Mouse (Mus musculus): ENCODE measurements around the gene BC049715. TPM values are rescaled to one million over a fixed set of nuclear protein-coding genes. Genes with fewer than 3 reads are reported as not detected.

BC049715 gene
- polyA plus RNA-seq, 1 experiment, result 1.3 TPM

DNA sequence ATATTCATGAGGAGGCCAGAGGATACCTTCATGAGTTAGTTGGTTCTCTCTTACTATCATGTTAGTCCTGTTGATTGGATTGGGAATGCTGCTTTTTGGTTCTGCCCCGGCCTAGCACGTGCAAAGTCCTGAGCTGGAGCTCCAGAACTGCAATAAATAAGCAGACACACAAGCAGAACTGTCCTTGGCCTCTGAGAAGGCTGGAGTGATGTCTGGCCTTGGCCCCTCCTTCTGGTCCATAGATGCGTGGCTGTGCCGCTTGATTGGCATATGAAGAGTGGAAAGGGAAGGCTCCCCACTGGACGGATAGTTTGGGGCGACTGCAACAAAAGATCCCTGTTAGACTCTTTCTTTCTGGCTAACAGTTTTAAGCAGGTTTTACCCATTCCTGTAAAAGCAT is 61.6 kb downstream of the BC049715 start:
- 92% methylated on average over 6 of the region's 6 CpGs for WGBS
- Histone ChIP-seq H3K4me3 (ENCODE audit: insufficient read depth, low read depth, low read length) (no peak overlapping the region), H3K36me3 (ENCODE audit: control insufficient read depth, insufficient read depth, low read length) (no peaks in the 10 kb centered on the region), H3K27me3 (replicated peaks; ENCODE audit: control insufficient read depth, insufficient read depth, low read length) (no peaks in the 10 kb centered on the region), H3K4me1 (ENCODE audit: control insufficient read depth, insufficient read depth, low read length) (no peaks in the 10 kb centered on the region; the same call in 1 of the 2 replicates), H3K27ac (ENCODE audit: insufficient read depth, low read depth, low read length) (no peak overlapping the region)
- TF ChIP-seq POLR2A (IDR thresholded peaks at IDR 0.05; ENCODE audit: low read depth, low read length) (no peak), CTCF (conservative IDR thresholded peaks at IDR 0.05; ENCODE audit: insufficient read depth, insufficient read length, low read depth, low read length) (no peak)
- no peak for DNase-seq

DNA sequence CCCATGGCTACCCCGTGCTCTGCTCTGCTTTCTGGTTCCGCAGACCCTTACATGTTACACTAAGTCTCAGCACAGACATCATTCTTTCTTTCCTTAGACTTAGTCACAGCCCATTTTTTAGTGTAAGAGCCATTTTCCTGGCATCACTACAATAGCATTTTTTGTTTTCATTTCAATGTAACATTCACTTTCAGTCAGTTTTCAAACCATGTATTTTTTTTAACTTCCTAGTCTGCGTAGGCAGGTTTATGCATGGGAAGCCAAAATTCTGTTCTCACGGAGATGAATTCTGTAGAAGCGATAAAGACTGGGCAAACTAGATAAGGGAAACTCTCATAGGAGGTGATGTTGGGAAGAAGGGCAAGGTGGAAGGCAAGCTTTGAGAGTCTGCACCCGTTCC is 62.1 kb downstream of the BC049715 start:
- no peaks in the 10 kb centered on the region; the same call in 1 of the 2 replicates for H3K4me1 ChIP-seq (ENCODE audit: control insufficient read depth, insufficient read depth, low read length)
- no peaks in the 10 kb centered on the region for H3K27me3 ChIP-seq (replicated peaks; ENCODE audit: control insufficient read depth, insufficient read depth, low read length)
- H3K4me3 ChIP-seq (ENCODE audit: insufficient read depth, low read depth, low read length), result no peak overlapping the region
- H3K36me3 ChIP-seq (ENCODE audit: control insufficient read depth, insufficient read depth, low read length), result no peaks in the 10 kb centered on the region
- 90% methylated on average over 6 of the region's 6 CpGs for WGBS
- TF ChIP-seq CTCF (conservative IDR thresholded peaks at IDR 0.05; ENCODE audit: insufficient read depth, insufficient read length, low read depth, low read length) (no peak), POLR2A (IDR thresholded peaks at IDR 0.05; ENCODE audit: low read depth, low read length) (no peak)
- H3K27ac ChIP-seq (ENCODE audit: insufficient read depth, low read depth, low read length), result no peak overlapping the region
- no peak for DNase-seq

Other genes starting within 250 kb of the BC049715 start
- 16.7 and 22.8 TPM in 2 replicates for gene Plbd1, start 165.7 kb upstream of the BC049715 start, polyA plus RNA-seq (2012; rRNA removed)
- 0.01 and 0.02 TPM in 2 replicates for gene Gucy2c, start 45.9 kb upstream of the BC049715 start, polyA plus RNA-seq (2012; rRNA removed)
- 0.74 and 1.1 TPM in 2 replicates for gene Hist4h4, start 23.2 kb upstream of the BC049715 start, polyA plus RNA-seq (2012; rRNA removed)
- 262 and 431 TPM in 2 replicates for gene H2afj, start 19.4 kb upstream of the BC049715 start, polyA plus RNA-seq (2012; rRNA removed)
- 28.3 and 28.6 TPM in 2 replicates for gene Wbp11, start 607 bp downstream of the BC049715 start, polyA plus RNA-seq (2012; rRNA removed)
- gene Smco3, start 7.8 kb downstream of the BC049715 start, polyA plus RNA-seq (2012; rRNA removed), result 0.59 and 0.81 TPM in 2 replicates
- 4.9 TPM in 2 replicates for gene Art4, start 30.1 kb downstream of the BC049715 start, polyA plus RNA-seq (2012; rRNA removed)
- gene Mgp, start 48.2 kb downstream of the BC049715 start, polyA plus RNA-seq (2012; rRNA removed), result 725 and 868 TPM in 2 replicates
- gene Erp27, start 94.6 kb downstream of the BC049715 start, polyA plus RNA-seq (2012; rRNA removed), result 0.15 TPM in 1 of 2 replicates, not detected in the other
- 0.58 and 0.64 TPM in 2 replicates for gene Pde6h, start 96.2 kb downstream of the BC049715 start, polyA plus RNA-seq (2012; rRNA removed)
- gene Arhgdib, start 114.3 kb downstream of the BC049715 start, polyA plus RNA-seq (2012; rRNA removed), result 49.0 and 77.4 TPM in 2 replicates